Mouse (Mus musculus) forebrain, embryonic 14.5 days (tissue): ENCODE measurements at regions not wholly inside any gene's neighbourhood (a gene's known extent, or its start where the extent isn't known, plus 50 kb on each side); places are given as distances from the start of the nearest gene placed in this dataset.

ENCODE experiments used
- ATAC-seq: fragments of 200-750 bp; cut with Nextera tagmentation; 2 replicates; pipeline ENCODE4 v1.8.0; 2017; ENCODE audit warnings: mild to moderate bottlenecking, moderate library complexity
- DNase-seq: peaks from one replicate; pipeline ENCODE4 v3.0.0-alpha.2; 2015; ENCODE audit warnings: low spot score
- H3K27ac ChIP-seq: fragments of 300-500 bp; sonication (generic); 2 replicates; pipeline ENCODE4 v1.5.1; 2014; ENCODE audit warnings: low read depth, mild to moderate bottlenecking, control low read depth, low read length, moderate library complexity
- H3K27me3 ChIP-seq: fragments of 300-500 bp; sonication (generic); replicated peaks from 2 replicates; pipeline ENCODE4 v1.6.1; 2014; ENCODE audit warnings: low read length, control low read depth, mixed read lengths; ENCODE audit not compliant: control insufficient read depth, insufficient read depth
- H3K36me3 ChIP-seq: fragments of 300-500 bp; sonication (generic); 2 replicates; pipeline ENCODE4 v1.6.1; 2014; ENCODE audit warnings: low read length, control low read depth; ENCODE audit not compliant: control insufficient read depth, insufficient read depth
- H3K4me1 ChIP-seq: fragments of 300-500 bp; sonication (generic); 2 replicates; pipeline ENCODE4 v1.6.1; 2014; ENCODE audit warnings: antibody characterized with exemption, low read length, control low read depth; ENCODE audit not compliant: control insufficient read depth, insufficient read depth
- H3K4me2 ChIP-seq: fragments of 300-500 bp; sonication (generic); 2 replicates; pipeline ENCODE4 v1.6.1; 2014; ENCODE audit warnings: mild to moderate bottlenecking, control low read depth, low read length
- H3K4me3 ChIP-seq: fragments of 300-500 bp; sonication (generic); 2 replicates; pipeline ENCODE4 v1.5.1; 2014; ENCODE audit warnings: low read depth, low read length, control low read depth
- H3K9ac ChIP-seq: fragments of 300-500 bp; sonication (generic); 2 replicates; pipeline ENCODE4 v1.6.1; 2014; ENCODE audit warnings: mild to moderate bottlenecking, low read length, control low read depth, moderate library complexity
- H3K9me3 ChIP-seq: fragments of 300-500 bp; sonication (generic); replicated peaks from 2 replicates; pipeline ENCODE4 v1.6.1; 2016; ENCODE audit warnings: low read length, control low read depth, mixed read lengths; ENCODE audit not compliant: control insufficient read depth
- WGBS: fragments of 180-500 bp; shearing (Covaris S2); extraction: QIAGEN DNeasy Blood & Tissue Kit; methylation state at CpG from one replicate; pipeline ENCODE4 v1.1.7; 2014; 5-methylcytosine and 5-hydroxymethylcytosine counted together

GRCm38 (mm10) chr6:75683935-75684334 is 813.6 kb downstream of the Gm9008 start:
- 88% methylated on average over 2 of the region's 2 CpGs for WGBS
- H3K4me1 ChIP-seq = no peaks in the 10 kb centered on the region

DNA sequence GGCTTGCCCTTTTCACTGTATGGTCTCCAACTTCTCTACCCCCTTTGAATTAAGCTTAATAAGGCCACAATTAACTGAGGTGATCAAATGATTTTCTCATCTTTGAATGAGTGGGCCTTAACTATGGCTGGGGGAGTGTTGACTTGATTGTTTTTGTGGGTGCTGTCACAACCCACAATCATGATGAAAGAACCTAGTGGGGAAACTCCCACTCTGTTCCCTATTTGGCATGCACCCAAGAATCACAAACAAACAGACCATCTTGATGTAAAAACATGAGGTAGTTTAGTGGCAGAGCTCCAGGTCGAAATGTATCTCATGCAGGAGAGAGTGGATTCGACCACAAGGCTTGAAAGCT is 853.2 kb downstream of the Gm9008 start:
- no peaks in the 10 kb centered on the region for H3K27me3 ChIP-seq
- H3K27ac ChIP-seq = no peak overlapping the region
- DNase-seq (peak; percentile 79), ATAC-seq (peak; percentile 95)
- no peaks in the 10 kb centered on the region for H3K9me3 ChIP-seq
- H3K4me2 ChIP-seq = no peak overlapping the region
- H3K4me3 ChIP-seq = no peak overlapping the region
- no peaks in the 10 kb centered on the region for H3K4me1 ChIP-seq
- WGBS = 38% methylated on average over 2 of the region's 2 CpGs
- H3K9ac ChIP-seq = no peak overlapping the region
- no peaks in the 10 kb centered on the region for H3K36me3 ChIP-seq

More at GRCm38 (mm10) chr6:75683935-75684334, 813.6 kb downstream of the Gm9008 start:
- Histone ChIP-seq H3K27me3 (no peaks in the 10 kb centered on the region), H3K4me2 (no peak overlapping the region), H3K9ac (no peak overlapping the region), H3K27ac (no peak overlapping the region), H3K9me3 (no peaks in the 10 kb centered on the region), H3K4me3 (no peak overlapping the region), H3K36me3 (no peaks in the 10 kb centered on the region)
- ATAC-seq (no peak), DNase-seq (no peak)

GRCm38 (mm10) chr6:75643581-75644362 is 853.8 kb downstream of the Gm9008 start:
- no peak overlapping the region for H3K27ac ChIP-seq
- H3K4me3 ChIP-seq = no peak overlapping the region
- H3K9me3 ChIP-seq = no peaks in the 10 kb centered on the region
- H3K4me1 ChIP-seq = no peaks in the 10 kb centered on the region
- WGBS = 55% methylated on average over 2 of the region's 2 CpGs
- H3K9ac ChIP-seq = no peak overlapping the region
- ATAC-seq (no peak; the same call in 1 of the 2 replicates), DNase-seq (no peak)
- no peaks in the 10 kb centered on the region for H3K27me3 ChIP-seq
- H3K4me2 ChIP-seq = no peak overlapping the region
- no peaks in the 10 kb centered on the region for H3K36me3 ChIP-seq

- H3K27ac ChIP-seq = no peak overlapping the region
- no peaks in the 10 kb centered on the region for H3K36me3 ChIP-seq
- no peak for DNase-seq
- no peak overlapping the region for H3K9ac ChIP-seq
- WGBS = 5% methylated on average over 1 of the region's 1 CpGs
- no peaks in the 10 kb centered on the region for H3K27me3 ChIP-seq
- H3K4me3 ChIP-seq = no peak overlapping the region
- no peak for ATAC-seq
- no peaks in the 10 kb centered on the region for H3K4me1 ChIP-seq
- H3K9me3 ChIP-seq = no peaks in the 10 kb centered on the region
- no peak overlapping the region for H3K4me2 ChIP-seq
Measured at GRCm38 (mm10) chr6:75636050-75636449, 861.5 kb downstream of the Gm9008 start.

DNA sequence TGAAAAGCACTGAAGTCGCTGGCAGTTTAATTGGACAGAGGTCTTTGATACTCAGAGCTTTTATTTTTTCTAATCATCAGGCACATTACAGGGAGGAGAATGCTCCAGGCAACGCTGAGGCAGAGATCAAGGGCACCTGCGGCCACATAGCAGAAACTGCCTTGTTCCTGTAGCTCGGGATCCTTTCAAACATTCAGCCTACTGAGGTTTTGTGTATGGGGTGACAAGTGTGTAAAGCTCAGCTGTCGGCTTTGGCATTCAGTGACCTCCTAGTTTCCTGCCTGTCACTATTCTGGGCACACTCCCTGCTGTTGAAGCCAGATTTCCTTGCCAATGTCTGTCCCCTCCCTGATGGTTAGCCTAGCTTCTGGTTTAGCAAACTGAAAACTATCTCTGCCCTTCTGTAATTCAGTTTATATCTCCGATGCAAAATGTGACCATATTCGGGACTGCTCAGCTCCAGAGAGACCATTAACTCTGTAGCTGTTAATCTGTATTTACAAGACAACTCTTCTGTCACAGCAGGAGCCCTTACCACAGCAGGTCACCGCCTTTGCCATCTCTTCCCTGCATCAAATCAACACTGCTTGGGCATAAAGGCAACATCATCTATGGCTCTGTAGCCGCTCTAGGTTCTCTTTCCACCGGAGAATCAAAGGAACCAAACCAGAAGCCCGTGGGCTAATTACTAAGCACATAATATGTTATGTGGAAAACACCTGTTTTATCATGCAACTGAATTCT is 894.9 kb downstream of the Gm9008 start:
- no peaks in the 10 kb centered on the region for H3K36me3 ChIP-seq
- H3K4me2 ChIP-seq = peak overlapping the region; percentile 10; the same call in 1 of the 2 replicates
- H3K4me3 ChIP-seq = no peak overlapping the region
- no peaks in the 10 kb centered on the region for H3K27me3 ChIP-seq
- H3K9me3 ChIP-seq = no peaks in the 10 kb centered on the region
- ATAC-seq (peak; percentile 96), DNase-seq (peak; percentile 89)
- peak overlapping the region; percentile 9 for H3K27ac ChIP-seq
- under 1% methylated on average over 11 of the region's 11 CpGs for WGBS
- peaks cover 9% of the 10 kb centered on the region; the same call in 1 of the 2 replicates for H3K4me1 ChIP-seq
- no peak overlapping the region for H3K9ac ChIP-seq

DNA sequence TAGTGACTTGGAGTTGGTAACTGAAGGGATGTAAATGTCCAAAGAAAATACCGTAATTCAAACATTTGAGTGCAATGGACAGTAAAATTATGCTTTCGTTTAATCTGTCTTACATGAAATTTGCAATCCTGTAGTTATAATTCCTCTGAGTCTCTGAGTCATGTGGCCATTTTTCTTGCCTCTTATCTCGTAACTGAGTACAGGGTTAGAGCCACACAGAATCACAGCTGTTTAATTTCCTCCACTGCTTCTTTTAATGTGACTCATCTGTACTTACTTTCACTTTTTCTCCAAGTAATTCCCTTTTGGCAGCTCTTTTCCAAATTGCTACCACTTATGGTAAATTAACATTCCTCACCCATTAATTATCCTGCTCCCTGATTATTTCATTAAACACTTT is 939.2 kb downstream of the Gm9008 start:
- Histone ChIP-seq H3K27ac (no peak overlapping the region), H3K9ac (no peak overlapping the region), H3K4me1 (no peaks in the 10 kb centered on the region), H3K27me3 (no peaks in the 10 kb centered on the region), H3K4me3 (no peak overlapping the region), H3K4me2 (no peak overlapping the region), H3K36me3 (no peaks in the 10 kb centered on the region), H3K9me3 (0 out of 2 replicates have a peak, but pooled peaks cover 3% of the 10 kb centered on the region)
- 65% methylated on average over 3 of the region's 3 CpGs for WGBS
- peak; percentile 29 for DNase-seq
- ATAC-seq = no peak

DNA sequence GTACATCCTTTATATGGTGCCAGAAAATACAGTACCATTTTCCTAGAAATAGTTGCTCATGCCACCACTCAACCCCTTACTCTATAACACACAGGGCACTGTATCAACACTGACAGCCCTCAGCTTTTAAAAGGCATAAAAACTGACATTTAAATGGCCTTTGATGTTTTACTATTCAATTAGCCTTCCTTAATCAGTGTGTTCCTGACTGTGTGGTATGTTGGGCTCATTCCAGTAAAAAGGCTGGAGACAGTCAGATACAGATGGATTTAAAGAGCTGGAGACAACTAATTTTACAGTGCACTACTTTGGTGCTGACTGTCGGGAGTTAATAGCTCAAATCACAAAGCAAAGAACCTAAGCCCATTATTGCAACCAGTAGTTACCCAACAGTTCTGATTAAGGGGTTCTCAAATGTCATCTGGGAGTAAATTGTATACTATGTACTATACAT is 955.3 kb downstream of the Gm9008 start:
- Histone ChIP-seq H3K9ac (no peak overlapping the region), H3K9me3 (no peaks in the 10 kb centered on the region), H3K4me2 (no peak overlapping the region), H3K4me1 (no peaks in the 10 kb centered on the region), H3K4me3 (no peak overlapping the region), H3K36me3 (no peaks in the 10 kb centered on the region), H3K27me3 (no peaks in the 10 kb centered on the region), H3K27ac (no peak overlapping the region)
- WGBS = 8% methylated on average over 1 of the region's 1 CpGs
- ATAC-seq (peak; percentile 79), DNase-seq (peak; percentile 70)

DNA sequence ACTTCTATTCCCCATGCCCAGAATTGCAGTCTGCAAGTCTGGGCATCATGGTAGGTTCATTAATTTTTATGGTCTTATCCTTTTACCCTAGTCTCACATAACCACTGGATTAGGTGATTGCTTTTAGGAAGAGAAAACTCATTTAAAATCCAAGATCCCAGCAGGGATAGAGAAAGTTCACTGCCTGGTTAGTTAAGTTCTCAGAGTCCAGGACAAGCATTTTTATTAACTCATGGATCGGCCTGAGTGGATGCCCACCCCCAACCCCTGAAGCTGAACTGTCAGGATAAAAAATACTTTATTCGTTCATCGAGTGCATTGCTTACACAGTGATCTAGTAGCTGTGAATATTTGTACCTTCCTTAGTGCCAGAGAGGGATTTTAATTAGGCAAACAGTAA is 957.9 kb downstream of the Gm9008 start:
- 79% methylated on average over 3 of the region's 3 CpGs for WGBS
- ATAC-seq = no peak
- H3K36me3 ChIP-seq = no peaks in the 10 kb centered on the region

More for the DNA sequence above, 957.9 kb downstream of the Gm9008 start:
- Histone ChIP-seq H3K9ac (no peak overlapping the region), H3K4me1 (no peaks in the 10 kb centered on the region), H3K27ac (no peak overlapping the region), H3K4me3 (no peak overlapping the region), H3K9me3 (no peaks in the 10 kb centered on the region), H3K4me2 (no peak overlapping the region), H3K27me3 (no peaks in the 10 kb centered on the region)
- no peak for DNase-seq
